Comparison of ENCODE assay signal across 13 mouse cellular contexts in genomic region chr4:148056801-148057200, GRCm38 (mm10). TPM values are rescaled to one million over a fixed set of nuclear protein-coding genes. Genes with fewer than 3 reads are reported as not detected.
A peak's percentile ranks its signal among the peaks of the same experiment; 100 is the strongest.
DNase-seq lines count a peak whose midpoint lies in the region; ATAC-seq and TF ChIP-seq lines count a peak whose summit lies in the region.
"Had no signal": no experiment of that assay in that cellular context is flagged by ENCODE, and none has a peak within 500 bp of the region (broad histone marks: within the 10 kb centered on the region; RNA-seq: fewer than 3 reads in every experiment).

No protein-coding gene starts in this region.

- ATAC-seq in liver, postnatal 0 days, result peak; percentile 74

- H3K27ac ChIP-seq in layer of hippocampus, adult 2 months, result peak overlapping the region; percentile 89; the same call in 1 of the 2 replicates
- peak overlapping the region; percentile 12; the same call in 1 of the 2 replicates for H3K27ac ChIP-seq in liver, postnatal 0 days (ENCODE audit: low read depth)
- H3K27ac ChIP-seq: forebrain, embryonic 12.5 days; hindbrain, embryonic 15.5 days; macrophage; stomach, postnatal 0 days had no signal

- peaks cover 48% of the 10 kb centered on the region for H3K36me3 ChIP-seq in liver, postnatal 0 days (replicated peaks; ENCODE audit: insufficient read depth, low read length)

- intact Hi-C loops in heart, postnatal 36 days (cut with DNase I), result no loop called here

- H3K9ac ChIP-seq in liver, postnatal 0 days (replicated peaks), result no peak overlapping the region
- H3K9ac ChIP-seq: forebrain, embryonic 12.5 days; hindbrain, embryonic 15.5 days had no signal

- TF ChIP-seq CTCF in layer of hippocampus, adult 2 months (conservative IDR thresholded peaks at IDR 0.05), result no peak
- no peak for TF ChIP-seq CTCF in liver, postnatal 0 days (IDR thresholded peaks at IDR 0.05; ENCODE audit: low read depth)

- no peak for TF ChIP-seq EP300 in liver, postnatal 0 days (IDR thresholded peaks at IDR 0.05; ENCODE audit: low read depth)

- no peak overlapping the region for H3K4me3 ChIP-seq in layer of hippocampus, adult 2 months
- no peak overlapping the region for H3K4me3 ChIP-seq in liver, postnatal 0 days (ENCODE audit: low read depth, low read length)
- H3K4me3 ChIP-seq: forebrain, embryonic 12.5 days; hindbrain, embryonic 15.5 days had no signal

- peaks cover 24% of the 10 kb centered on the region for H3K4me1 ChIP-seq in liver, postnatal 0 days (ENCODE audit: insufficient read depth)
- H3K4me1 ChIP-seq: forebrain, embryonic 12.5 days; hindbrain, embryonic 15.5 days had no signal

- H3K27me3 ChIP-seq in liver, postnatal 0 days (ENCODE audit: insufficient read depth, low read length), result no peaks in the 10 kb centered on the region
- H3K27me3 ChIP-seq: forebrain, embryonic 12.5 days; hindbrain, embryonic 15.5 days had no signal

- 73% methylated on average over 4 of the region's 4 CpGs for WGBS in liver, postnatal 0 days (ENCODE audit: insufficient replicate concordance)

- no peaks in the 10 kb centered on the region for H3K9me3 ChIP-seq in liver, postnatal 0 days (ENCODE audit: low read length)
- H3K9me3 ChIP-seq: forebrain, embryonic 12.5 days; hindbrain, embryonic 15.5 days had no signal

- DNase-seq in adrenal gland, postnatal 10 days, result peak; percentile 66
- DNase-seq in adrenal gland, adult 8-10 months, result no peak
- no peak for DNase-seq in layer of hippocampus, adult 2 months (ENCODE audit: low spot score in 2 of 2)
- DNase-seq in layer of hippocampus, adult 8-10 months (ENCODE audit: low spot score in 2 of 2), result no peak
- peak; percentile 62 to 67 for DNase-seq in heart, postnatal 36 days
- peak; percentile 66 for DNase-seq in liver, postnatal 0 days
- no peak for DNase-seq in thymus, postnatal 10 days (ENCODE audit: low spot score in 2 of 2)
- no peak for DNase-seq in left cerebral cortex, adult 18-20 months (ENCODE audit: low spot score in 2 of 2)
- DNase-seq: embryo, embryonic 11 days had no signal

- no peak overlapping the region for H3K4me2 ChIP-seq in liver, postnatal 0 days (ENCODE audit: low read depth, low read length)
- H3K4me2 ChIP-seq: forebrain, embryonic 12.5 days; hindbrain, embryonic 15.5 days had no signal

RNA-seq across cellular contexts. Expression of gene Mthfr, which starts 17.9 kb away (rescaled TPM):
- 10 to 100 TPM; 41.9 to 44.0 TPM for total RNA-seq in adrenal gland, postnatal 10 days (2021)
- total RNA-seq in adrenal gland, adult 8-10 months (2022), result 10 to 100 TPM; 24.2 to 51.9 (median 36.7) TPM
- total RNA-seq in layer of hippocampus, adult 2 months (2021), result 10 to 100 TPM; 33.5 to 37.2 TPM
- 10 to 100 TPM; 32.7 to 41.0 (median 38.5) TPM for total RNA-seq in layer of hippocampus, adult 8-10 months (2022)
- total RNA-seq in heart, postnatal 36 days (2021), result 10 to 100 TPM in 1 of 2 experiments, 1 to 10 TPM in 1; 9.2 to 13.1 TPM
- polyA plus RNA-seq in liver, postnatal 0 days (2015; fragmentation: Nextera tagmentation; extraction: Ambion mirVana), result 3.7 and 4.5 TPM in 2 replicates
- 10 to 100 TPM; 29.3 to 34.3 TPM for total RNA-seq in left cerebral cortex, adult 18-20 months (2021)

RNA-seq across cellular contexts. Expression of gene Clcn6, which starts 18.2 kb away (rescaled TPM):
- total RNA-seq in adrenal gland, postnatal 10 days (2021), result 10 to 100 TPM in 1 of 2 experiments, 1 to 10 TPM in 1; 8.4 to 12.8 TPM
- total RNA-seq in adrenal gland, adult 8-10 months (2022), result 10 to 100 TPM; 10.1 to 20.4 (median 15.8) TPM
- 10 to 100 TPM; 77.0 to 77.6 TPM for total RNA-seq in layer of hippocampus, adult 2 months (2021)
- 10 to 100 TPM; 81.7 to 89.6 (median 84.8) TPM for total RNA-seq in layer of hippocampus, adult 8-10 months (2022)
- total RNA-seq in heart, postnatal 36 days (2021), result 1 to 10 TPM; 8.0 to 9.3 TPM
- 0.52 and 0.79 TPM in 2 replicates for polyA plus RNA-seq in liver, postnatal 0 days (2015; fragmentation: Nextera tagmentation; extraction: Ambion mirVana)
- 10 to 100 TPM; 93.9 to 94.5 TPM for total RNA-seq in left cerebral cortex, adult 18-20 months (2021)

RNA-seq across cellular contexts. Expression of gene Agtrap, which starts 31.0 kb away (rescaled TPM):
- total RNA-seq in adrenal gland, postnatal 10 days (2021), result 10 to 100 TPM; 45.4 to 45.5 TPM
- 100 to 1,000 TPM; 117 to 136 (median 124) TPM for total RNA-seq in adrenal gland, adult 8-10 months (2022)
- total RNA-seq in layer of hippocampus, adult 2 months (2021), result 1 to 10 TPM; 7.2 to 9.8 TPM
- 10 to 100 TPM in 2 of 4 experiments, 1 to 10 TPM in 2; 7.0 to 12.8 (median 9.1) TPM for total RNA-seq in layer of hippocampus, adult 8-10 months (2022)
- 10 to 100 TPM; 45.1 to 49.3 TPM for total RNA-seq in heart, postnatal 36 days (2021)
- 10.4 and 10.8 TPM in 2 replicates for polyA plus RNA-seq in liver, postnatal 0 days (2015; fragmentation: Nextera tagmentation; extraction: Ambion mirVana)
- 10 to 100 TPM in 1 of 2 experiments, 1 to 10 TPM in 1; 6.6 to 10.1 TPM for total RNA-seq in left cerebral cortex, adult 18-20 months (2021)

RNA-seq across cellular contexts. Expression of gene Nppa, which starts 56.3 kb away (rescaled TPM):
- not detected for total RNA-seq in adrenal gland, postnatal 10 days (2021)
- not detected for total RNA-seq in adrenal gland, adult 8-10 months (2022)
- total RNA-seq in layer of hippocampus, adult 2 months (2021), result not detected
- total RNA-seq in layer of hippocampus, adult 8-10 months (2022), result under 1 TPM in 2 of 4 experiments, not detected in 2; 0.39 to 0.66 TPM
- 1,000 to 10,000 TPM; 1,742 to 1,804 TPM for total RNA-seq in heart, postnatal 36 days (2021)
- polyA plus RNA-seq in liver, postnatal 0 days (2015; fragmentation: Nextera tagmentation; extraction: Ambion mirVana), result 0.13 TPM in 1 of 2 replicates, not detected in the other
- total RNA-seq in left cerebral cortex, adult 18-20 months (2021), result under 1 TPM in 1 of 2 experiments, not detected in 1; 0.40 TPM
- polyA plus RNA-seq: macrophage had no signal

Comparison
In these comparisons a context has a peak if more than half of its experiments do, and no peak if none do; other contexts are left out.
1. DNase-seq: peak in adrenal gland, postnatal 10 days (single experiment), heart, postnatal 36 days (2 of 2) and liver, postnatal 0 days (single experiment); none in adrenal gland, adult 8-10 months (single experiment), layer of hippocampus, adult 2 months (0 of 2), layer of hippocampus, adult 8-10 months (0 of 2), thymus, postnatal 10 days (0 of 2) and left cerebral cortex, adult 18-20 months (0 of 2).